Mouse (Mus musculus) megakaryocyte, embryonic 14.5 days (primary cell): Measurements from ENCODE around the gene Hand2. TPM values are rescaled to one million over a fixed set of nuclear protein-coding genes. Genes with fewer than 3 reads are reported as not detected.

Source experiments
- H3K27me3 ChIP-seq: replicated peaks from 2 replicates; pipeline ENCODE3; 2012; ENCODE audit warnings: inconsistent platforms
- H3K36me3 ChIP-seq: replicated peaks from 2 replicates; pipeline ENCODE3; 2012; ENCODE audit warnings: low read length, inconsistent platforms, mixed read lengths
- H3K4me1 ChIP-seq: 2 replicates; pipeline ENCODE4 v1.6.1; 2012; ENCODE audit warnings: inconsistent platforms
- H3K4me3 ChIP-seq: replicated peaks from 2 replicates; pipeline ENCODE3; 2012; ENCODE audit warnings: moderate library complexity, mild to moderate bottlenecking, inconsistent platforms
- H3K9me3 ChIP-seq: 2 replicates; pipeline ENCODE4 v1.6.1; 2012; ENCODE audit warnings: inconsistent platforms
- FLI1 ChIP-seq: IDR thresholded peaks from 2 replicates; pipeline ENCODE4 v1.6.1; 2012; ENCODE audit warnings: low read length, inconsistent platforms, mixed read lengths
- GATA1 ChIP-seq: IDR thresholded peaks from 3 replicates; pipeline ENCODE4 v1.6.1; 2012; ENCODE audit warnings: mixed read lengths, low read length, inconsistent platforms, borderline replicate concordance
- polyA plus RNA-seq: library from polyadenylated mRNA; stranded (reverse); fragments of >175 nt; gene quantifications from 2 replicates; pipeline ENCODE4 v1.2.3, GENCODE M21; 2012; ENCODE audit warnings: low replicate concordance; ENCODE audit not compliant: insufficient read depth

Gene Hand2
- polyA plus RNA-seq, 1 experiment = 0.03 TPM

GRCm38 (mm10) chr8:57341541-57341840, 20.7 kb downstream of the Hand2 start:
- Histone ChIP-seq H3K4me3 (no peak overlapping the region), H3K9me3 (0 out of 2 replicates have a peak, but pooled peaks cover 5% of the 10 kb centered on the region), H3K27me3 (peaks cover 93% of the 10 kb centered on the region), H3K4me1 (peaks cover 8% of the 10 kb centered on the region), H3K36me3 (no peaks in the 10 kb centered on the region)
- no peak for TF ChIP-seq FLI1
- TF ChIP-seq GATA1 = no peak

- H3K4me3 ChIP-seq = no peak overlapping the region
- H3K9me3 ChIP-seq = 0 out of 2 replicates have a peak, but pooled peaks cover 5% of the 10 kb centered on the region
- H3K27me3 ChIP-seq = peaks cover 92% of the 10 kb centered on the region
- no peak for TF ChIP-seq GATA1
- TF ChIP-seq FLI1 = no peak
- H3K36me3 ChIP-seq = no peaks in the 10 kb centered on the region
- H3K4me1 ChIP-seq = peaks cover 8% of the 10 kb centered on the region
Observed at GRCm38 (mm10) chr8:57342386-57343090, 21.8 kb downstream of the Hand2 start.

- 0 out of 2 replicates have a peak, but pooled peaks cover 5% of the 10 kb centered on the region for H3K9me3 ChIP-seq
- no peak overlapping the region for H3K4me3 ChIP-seq
- H3K27me3 ChIP-seq = peaks cover 95% of the 10 kb centered on the region
- H3K4me1 ChIP-seq = peaks cover 8% of the 10 kb centered on the region
- no peaks in the 10 kb centered on the region for H3K36me3 ChIP-seq
- no peak for TF ChIP-seq FLI1
- TF ChIP-seq GATA1 = no peak; the same call in 2 of the 3 replicates
Observed at GRCm38 (mm10) chr8:57343731-57344315, 23.0 kb downstream of the Hand2 start.

GRCm38 (mm10) chr8:57344956-57345870, 24.4 kb downstream of the Hand2 start:
- peaks cover 8% of the 10 kb centered on the region for H3K4me1 ChIP-seq
- no peak overlapping the region for H3K4me3 ChIP-seq
- TF ChIP-seq GATA1 (no peak), FLI1 (no peak)
- H3K36me3 ChIP-seq = no peaks in the 10 kb centered on the region
- 0 out of 2 replicates have a peak, but pooled peaks cover 5% of the 10 kb centered on the region for H3K9me3 ChIP-seq
- H3K27me3 ChIP-seq = peaks cover 95% of the 10 kb centered on the region

- H3K4me3 ChIP-seq = no peak overlapping the region
- peaks cover 90% of the 10 kb centered on the region for H3K27me3 ChIP-seq
- no peaks in the 10 kb centered on the region for H3K9me3 ChIP-seq
- H3K4me1 ChIP-seq = peaks cover under 1% of the 10 kb centered on the region; the same call in 1 of the 2 replicates
- H3K36me3 ChIP-seq = no peaks in the 10 kb centered on the region
- no peak for TF ChIP-seq FLI1
- TF ChIP-seq GATA1 = no peak
Observed at GRCm38 (mm10) chr8:57346371-57346770, 25.6 kb downstream of the Hand2 start.

GRCm38 (mm10) chr8:57347141-57347540, 26.4 kb downstream of the Hand2 start:
- Histone ChIP-seq H3K27me3 (peaks cover 88% of the 10 kb centered on the region), H3K36me3 (no peaks in the 10 kb centered on the region), H3K4me3 (no peak overlapping the region), H3K4me1 (no peaks in the 10 kb centered on the region), H3K9me3 (no peaks in the 10 kb centered on the region)
- TF ChIP-seq GATA1 = no peak
- TF ChIP-seq FLI1 = no peak

GRCm38 (mm10) chr8:57348251-57348650, 27.5 kb downstream of the Hand2 start:
- Histone ChIP-seq H3K9me3 (no peaks in the 10 kb centered on the region), H3K4me1 (no peaks in the 10 kb centered on the region), H3K36me3 (no peaks in the 10 kb centered on the region), H3K4me3 (no peak overlapping the region), H3K27me3 (peaks cover 85% of the 10 kb centered on the region)
- TF ChIP-seq GATA1 = no peak

- Histone ChIP-seq H3K9me3 (no peaks in the 10 kb centered on the region), H3K36me3 (no peaks in the 10 kb centered on the region), H3K4me3 (no peak overlapping the region), H3K4me1 (peaks cover 6% of the 10 kb centered on the region), H3K27me3 (peaks cover 85% of the 10 kb centered on the region)
- no peak for TF ChIP-seq GATA1
- no peak for TF ChIP-seq FLI1
Observed at GRCm38 (mm10) chr8:57348866-57349520, 28.2 kb downstream of the Hand2 start.

GRCm38 (mm10) chr8:57351861-57352260, 31.1 kb downstream of the Hand2 start:
- TF ChIP-seq GATA1 (no peak), FLI1 (no peak)
- Histone ChIP-seq H3K9me3 (no peaks in the 10 kb centered on the region), H3K4me3 (no peak overlapping the region), H3K27me3 (peaks cover 70% of the 10 kb centered on the region), H3K36me3 (no peaks in the 10 kb centered on the region), H3K4me1 (peaks cover 7% of the 10 kb centered on the region)
